Mouse (Mus musculus): ENCODE data around the gene Gucy2g.

GRCm38 (mm10) chr19:55171585-55171984, 69.5 kb downstream of the Gucy2g start:
- no peak for TF ChIP-seq POLR2A (IDR thresholded peaks at IDR 0.05; ENCODE audit: extremely low read depth, insufficient read depth, low read length)
- TF ChIP-seq CTCF (IDR thresholded peaks at IDR 0.05; ENCODE audit: extremely low read depth, insufficient read depth, low read length) = no peak
